Mouse (Mus musculus): ENCODE measurements around the gene Rexo5.

DNA sequence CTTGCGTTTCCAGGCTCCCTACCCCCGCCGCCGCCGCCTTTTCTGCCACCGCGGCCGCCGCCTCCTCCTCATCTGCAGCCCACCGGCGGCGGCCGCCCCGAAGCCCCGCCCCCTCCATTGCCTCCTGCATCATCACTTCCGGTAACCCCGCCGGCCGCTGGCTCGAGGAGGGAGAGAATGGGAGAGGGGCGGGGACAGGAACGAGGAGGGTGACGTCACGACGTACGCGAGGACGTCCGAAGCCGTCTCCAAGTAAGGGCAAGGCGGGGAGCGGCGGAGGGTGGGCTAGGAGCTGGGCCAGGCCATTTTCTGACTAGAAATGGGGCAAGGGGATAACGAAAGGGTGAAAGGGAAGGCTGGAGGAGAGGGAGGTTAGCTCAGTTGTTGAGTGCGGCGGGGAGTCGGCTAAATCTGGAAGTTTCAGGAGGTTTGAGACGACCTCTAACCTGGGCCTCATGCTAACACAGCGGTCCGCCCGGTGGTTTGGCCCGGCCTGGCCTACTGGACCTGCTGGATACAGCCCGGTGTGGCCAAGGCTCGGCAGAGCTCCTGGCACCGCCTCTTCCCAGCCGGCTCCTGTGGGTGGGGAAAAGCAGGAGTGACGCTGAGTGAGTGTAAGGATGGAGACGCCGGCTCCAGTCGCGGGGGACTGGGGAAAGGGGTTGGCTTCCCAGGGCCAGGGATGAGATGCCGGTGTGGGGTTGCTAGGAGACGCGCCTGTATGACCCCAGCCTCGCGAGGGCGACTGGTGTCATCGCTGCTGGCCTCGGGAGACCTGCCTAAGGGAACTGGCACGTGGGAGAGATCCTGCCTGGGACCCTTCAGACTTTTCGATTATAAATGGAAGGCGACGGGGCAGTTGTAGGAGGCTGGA lies 102.1 kb downstream of the Rexo5 start, which contains the start of the genes Lyrm1 and Dcun1d3:
- TF ChIP-seq CTCF (IDR thresholded peaks at IDR 0.05; ENCODE audit: borderline replicate concordance, extremely low read depth, insufficient read depth, insufficient read length) = no peak
- TF ChIP-seq POLR2A (IDR thresholded peaks at IDR 0.05; ENCODE audit: borderline replicate concordance, extremely low read depth, insufficient read depth, insufficient read length, poor library complexity, severe bottlenecking) = peak; percentile 58
